Mouse (Mus musculus) thymus, adult 2 months (tissue): Measurements from ENCODE around the gene Atp5e. TPM values are rescaled to one million over a fixed set of nuclear protein-coding genes. Genes with fewer than 3 reads are reported as not detected.

Experiments used
- DNase-seq: peaks from one replicate; pipeline ENCODE4 v3.0.0; 2021
- H3K27ac ChIP-seq: fragments of 200-500 bp; 2 replicates; pipeline ENCODE4 v1.5.1; 2012; ENCODE audit warnings: low read length, control low read depth; ENCODE audit not compliant: control insufficient read depth, insufficient read depth
- H3K27me3 ChIP-seq: fragments of 200-500 bp; 2 replicates; pipeline ENCODE4 v1.6.1; 2012; ENCODE audit warnings: mild to moderate bottlenecking, low read length, moderate library complexity, mixed read lengths; ENCODE audit not compliant: control insufficient read depth, insufficient read depth
- H3K36me3 ChIP-seq: fragments of 200-500 bp; 2 replicates; pipeline ENCODE4 v1.6.1; 2012; ENCODE audit warnings: mild to moderate bottlenecking, low read length, moderate library complexity; ENCODE audit not compliant: control insufficient read depth, insufficient read depth
- H3K4me1 ChIP-seq: fragments of 200-500 bp; replicated peaks from 2 replicates; pipeline ENCODE4 v1.6.1; 2012; ENCODE audit warnings: low read length; ENCODE audit not compliant: control insufficient read depth, insufficient read depth
- H3K4me3 ChIP-seq: fragments of 200-500 bp; 2 replicates; pipeline ENCODE4 v1.5.1; 2012; ENCODE audit warnings: mild to moderate bottlenecking, low read length, control low read depth, moderate library complexity; ENCODE audit not compliant: control insufficient read depth, insufficient read depth
- CTCF ChIP-seq: fragments of 200-500 bp; IDR thresholded peaks from 2 replicates; pipeline ENCODE4 v1.5.1; 2012; ENCODE audit warnings: mild to moderate bottlenecking, control low read depth, low read length, moderate library complexity, borderline replicate concordance; ENCODE audit not compliant: control insufficient read depth, poor library complexity, insufficient read depth; ENCODE audit errors: extremely low read depth
- POLR2A ChIP-seq: fragments of 200-500 bp; IDR thresholded peaks from 2 replicates; pipeline ENCODE4 v1.6.1; 2012; ENCODE audit warnings: mild to moderate bottlenecking, low read length, control low read depth, moderate library complexity; ENCODE audit not compliant: control insufficient read depth, poor library complexity, insufficient read depth; ENCODE audit errors: extremely low read depth
- WGBS: fragments of 180-500 bp; shearing (Covaris S2); methylation state at CpG from one replicate; pipeline ENCODE4 v1.1.7; 2018; 5-methylcytosine and 5-hydroxymethylcytosine counted together
- polyA plus RNA-seq: library from polyadenylated mRNA; depleted of rRNA; stranded (reverse); fragments of >200 nt; gene quantifications from 2 replicates; pipeline ENCODE4 v1.2.3, GENCODE M21; 2012

Gene Atp5e
- polyA plus RNA-seq, 1 experiment: 315 TPM

- no peaks in the 10 kb centered on the region for H3K4me1 ChIP-seq
- H3K36me3 ChIP-seq: no peaks in the 10 kb centered on the region
- no peaks in the 10 kb centered on the region for H3K27me3 ChIP-seq
- no peak for TF ChIP-seq POLR2A
- TF ChIP-seq CTCF: no peak
- no peak within 1 kb of the TSS for H3K4me3 ChIP-seq
- WGBS: 58% methylated on average over 4 of the region's 4 CpGs
- DNase-seq: no peak
- H3K27ac ChIP-seq: no peak within 1 kb of the TSS
These were observed 13.6 kb downstream of the Atp5e start, which contains the start of gene Tubb1 for GRCm38 (mm10) chr2:174450353-174450752. Gene Tubb1, plus strand, starts transcription at chr2:174450695.

- 87% methylated on average over 4 of the region's 4 CpGs for WGBS
- H3K4me3 ChIP-seq: no peak overlapping the region
- TF ChIP-seq CTCF: no peak
- TF ChIP-seq POLR2A: no peak
- DNase-seq: no peak
- H3K36me3 ChIP-seq: no peaks in the 10 kb centered on the region
- H3K4me1 ChIP-seq: no peaks in the 10 kb centered on the region
- H3K27me3 ChIP-seq: no peaks in the 10 kb centered on the region
- H3K27ac ChIP-seq: no peak overlapping the region
These were observed 15.5 kb downstream of the Atp5e start for GRCm38 (mm10) chr2:174448405-174448804.

- no peak for TF ChIP-seq POLR2A
- no peak for TF ChIP-seq CTCF
- Histone ChIP-seq H3K27ac (no peak overlapping the region), H3K4me3 (no peak overlapping the region), H3K36me3 (no peaks in the 10 kb centered on the region), H3K27me3 (no peaks in the 10 kb centered on the region), H3K4me1 (no peaks in the 10 kb centered on the region)
- no peak for DNase-seq
- 94% methylated on average over 8 of the region's 8 CpGs for whole genome bisulfite sequencing
These were observed 17.0 kb downstream of the Atp5e start for GRCm38 (mm10) chr2:174446905-174447304.

GRCm38 (mm10) chr2:174446492-174446891, 17.4 kb downstream of the Atp5e start:
- TF ChIP-seq POLR2A (no peak), CTCF (no peak)
- H3K36me3 ChIP-seq: no peaks in the 10 kb centered on the region
- no peaks in the 10 kb centered on the region for H3K27me3 ChIP-seq
- no peak overlapping the region for H3K4me3 ChIP-seq
- WGBS: 79% methylated on average over 7 of the region's 7 CpGs
- DNase-seq: no peak
- H3K27ac ChIP-seq: no peak overlapping the region
- peaks cover 4% of the 10 kb centered on the region; the same call in 1 of the 2 replicates for H3K4me1 ChIP-seq

GRCm38 (mm10) chr2:174445018-174445417, 18.9 kb downstream of the Atp5e start:
- no peaks in the 10 kb centered on the region for H3K36me3 ChIP-seq
- H3K27me3 ChIP-seq: no peaks in the 10 kb centered on the region
- H3K4me3 ChIP-seq: no peak overlapping the region
- TF ChIP-seq POLR2A (no peak), CTCF (no peak)
- WGBS: 83% methylated on average over 6 of the region's 6 CpGs
- no peak overlapping the region for H3K27ac ChIP-seq
- H3K4me1 ChIP-seq: peaks cover 8% of the 10 kb centered on the region; the same call in 1 of the 2 replicates
- DNase-seq: no peak

- 88% methylated on average over 7 of the region's 7 CpGs for WGBS
- DNase-seq: no peak
- peaks cover 8% of the 10 kb centered on the region; the same call in 1 of the 2 replicates for H3K4me1 ChIP-seq
- H3K27me3 ChIP-seq: no peaks in the 10 kb centered on the region
- no peak overlapping the region for H3K27ac ChIP-seq
- no peak overlapping the region for H3K4me3 ChIP-seq
- no peaks in the 10 kb centered on the region for H3K36me3 ChIP-seq
- TF ChIP-seq CTCF: no peak
- TF ChIP-seq POLR2A: no peak
These were observed 19.5 kb downstream of the Atp5e start for GRCm38 (mm10) chr2:174444359-174444758.

GRCm38 (mm10) chr2:174443046-174443445, 20.9 kb downstream of the Atp5e start:
- peaks cover 17% of the 10 kb centered on the region for H3K4me1 ChIP-seq
- H3K27me3 ChIP-seq: no peaks in the 10 kb centered on the region
- H3K27ac ChIP-seq: no peak overlapping the region
- H3K4me3 ChIP-seq: no peak overlapping the region
- 82% methylated on average over 2 of the region's 2 CpGs for WGBS
- TF ChIP-seq POLR2A: no peak
- no peak for TF ChIP-seq CTCF
- no peaks in the 10 kb centered on the region for H3K36me3 ChIP-seq
- no peak for DNase-seq
